Mouse (Mus musculus) embryonic fibroblast, embryonic 13.5 days (primary cell): ENCODE measurements at regions not wholly inside any gene's neighbourhood (a gene's known extent, or its start where the extent isn't known, plus 50 kb on each side); places are given as distances from the start of the nearest gene placed in this dataset.

Source experiments
- CTCF ChIP-seq: IDR thresholded peaks from 2 replicates; pipeline ENCODE4 v1.5.1; 2011; ENCODE audit warnings: mild to moderate bottlenecking, control low read depth, low read length, moderate library complexity, borderline replicate concordance; ENCODE audit not compliant: insufficient read depth
- POLR2A ChIP-seq: IDR thresholded peaks from 2 replicates; pipeline ENCODE4 v1.6.1; 2011; ENCODE audit warnings: low read depth, mild to moderate bottlenecking, control low read depth, low read length, moderate library complexity

- TF ChIP-seq CTCF: no peak
- no peak for TF ChIP-seq POLR2A
Observed at GRCm38 (mm10) chr3:18640286-18640685, 692.1 kb downstream of the Cypt12 start.
